Mouse (Mus musculus): ENCODE results near the gene Hmga2.

Hmga2 gene

GRCm38 (mm10) chr10:120446206-120446605, 30.1 kb downstream of the Hmga2 start:
- no peak for DNase-seq (ENCODE audit: low read depth, low spot score)
- no peaks in the 10 kb centered on the region for H3K27me3 ChIP-seq (ENCODE audit: control insufficient read depth, insufficient read depth, low read length, poor library complexity, severe bottlenecking)

GRCm38 (mm10) chr10:120444463-120445070, 31.7 kb downstream of the Hmga2 start:
- H3K36me3 ChIP-seq (ENCODE audit: control insufficient read depth, insufficient read depth, low read length, poor library complexity, severe bottlenecking) = no peaks in the 10 kb centered on the region
- H3K27me3 ChIP-seq (ENCODE audit: control insufficient read depth, insufficient read depth, low read length, poor library complexity, severe bottlenecking) = no peaks in the 10 kb centered on the region
- no peak for DNase-seq (ENCODE audit: low read depth, low spot score)

More at GRCm38 (mm10) chr10:120446206-120446605, 30.1 kb downstream of the Hmga2 start:
- H3K36me3 ChIP-seq (ENCODE audit: control insufficient read depth, insufficient read depth, low read length, poor library complexity, severe bottlenecking) = no peaks in the 10 kb centered on the region

- no peak for DNase-seq (ENCODE audit: low read depth, low spot score)
- H3K36me3 ChIP-seq (ENCODE audit: control insufficient read depth, insufficient read depth, low read length, poor library complexity, severe bottlenecking) = no peaks in the 10 kb centered on the region
- H3K27me3 ChIP-seq (ENCODE audit: control insufficient read depth, insufficient read depth, low read length, poor library complexity, severe bottlenecking) = no peaks in the 10 kb centered on the region
Measured at GRCm38 (mm10) chr10:120443757-120444311, 32.4 kb downstream of the Hmga2 start.

- DNase-seq (ENCODE audit: low read depth, low spot score) = no peak
- H3K36me3 ChIP-seq (ENCODE audit: control insufficient read depth, insufficient read depth, low read length, poor library complexity, severe bottlenecking) = no peaks in the 10 kb centered on the region
- no peaks in the 10 kb centered on the region for H3K27me3 ChIP-seq (ENCODE audit: control insufficient read depth, insufficient read depth, low read length, poor library complexity, severe bottlenecking)
Measured at GRCm38 (mm10) chr10:120441254-120441653, 35.0 kb downstream of the Hmga2 start.

- no peak for DNase-seq (ENCODE audit: low read depth, low spot score)
- Histone ChIP-seq H3K36me3 (ENCODE audit: control insufficient read depth, insufficient read depth, low read length, poor library complexity, severe bottlenecking) (no peaks in the 10 kb centered on the region), H3K27me3 (ENCODE audit: control insufficient read depth, insufficient read depth, low read length, poor library complexity, severe bottlenecking) (no peaks in the 10 kb centered on the region)
Measured at GRCm38 (mm10) chr10:120434433-120434832, 41.8 kb downstream of the Hmga2 start.

- H3K36me3 ChIP-seq (ENCODE audit: control insufficient read depth, insufficient read depth, low read length, poor library complexity, severe bottlenecking) = no peaks in the 10 kb centered on the region
- H3K27me3 ChIP-seq (ENCODE audit: control insufficient read depth, insufficient read depth, low read length, poor library complexity, severe bottlenecking) = no peaks in the 10 kb centered on the region
- DNase-seq (ENCODE audit: low read depth, low spot score) = no peak
Measured at GRCm38 (mm10) chr10:120433463-120433815, 42.8 kb downstream of the Hmga2 start.

GRCm38 (mm10) chr10:120432731-120433462, 43.4 kb downstream of the Hmga2 start:
- Histone ChIP-seq H3K36me3 (ENCODE audit: control insufficient read depth, insufficient read depth, low read length, poor library complexity, severe bottlenecking) (no peaks in the 10 kb centered on the region), H3K27me3 (ENCODE audit: control insufficient read depth, insufficient read depth, low read length, poor library complexity, severe bottlenecking) (no peaks in the 10 kb centered on the region)
- no peak for DNase-seq (ENCODE audit: low read depth, low spot score)

GRCm38 (mm10) chr10:120432081-120432480, 44.2 kb downstream of the Hmga2 start:
- no peak for DNase-seq (ENCODE audit: low read depth, low spot score)

GRCm38 (mm10) chr10:120431435-120431834, 44.8 kb downstream of the Hmga2 start:
- H3K27me3 ChIP-seq (ENCODE audit: control insufficient read depth, insufficient read depth, low read length, poor library complexity, severe bottlenecking) = no peaks in the 10 kb centered on the region
- no peak for DNase-seq (ENCODE audit: low read depth, low spot score)
- H3K36me3 ChIP-seq (ENCODE audit: control insufficient read depth, insufficient read depth, low read length, poor library complexity, severe bottlenecking) = no peaks in the 10 kb centered on the region

More at GRCm38 (mm10) chr10:120432081-120432480, 44.2 kb downstream of the Hmga2 start:
- Histone ChIP-seq H3K27me3 (ENCODE audit: control insufficient read depth, insufficient read depth, low read length, poor library complexity, severe bottlenecking) (no peaks in the 10 kb centered on the region), H3K36me3 (ENCODE audit: control insufficient read depth, insufficient read depth, low read length, poor library complexity, severe bottlenecking) (no peaks in the 10 kb centered on the region)

GRCm38 (mm10) chr10:120430422-120430821, 45.8 kb downstream of the Hmga2 start:
- Histone ChIP-seq H3K27me3 (ENCODE audit: control insufficient read depth, insufficient read depth, low read length, poor library complexity, severe bottlenecking) (no peaks in the 10 kb centered on the region), H3K36me3 (ENCODE audit: control insufficient read depth, insufficient read depth, low read length, poor library complexity, severe bottlenecking) (no peaks in the 10 kb centered on the region)
- DNase-seq (ENCODE audit: low read depth, low spot score) = no peak

- no peak for DNase-seq (ENCODE audit: low read depth, low spot score)
- H3K27me3 ChIP-seq (ENCODE audit: control insufficient read depth, insufficient read depth, low read length, poor library complexity, severe bottlenecking) = no peaks in the 10 kb centered on the region
- H3K36me3 ChIP-seq (ENCODE audit: control insufficient read depth, insufficient read depth, low read length, poor library complexity, severe bottlenecking) = no peaks in the 10 kb centered on the region
Measured at GRCm38 (mm10) chr10:120429758-120430259, 46.5 kb downstream of the Hmga2 start.

GRCm38 (mm10) chr10:120429199-120429551, 47.1 kb downstream of the Hmga2 start:
- Histone ChIP-seq H3K27me3 (ENCODE audit: control insufficient read depth, insufficient read depth, low read length, poor library complexity, severe bottlenecking) (no peaks in the 10 kb centered on the region), H3K36me3 (ENCODE audit: control insufficient read depth, insufficient read depth, low read length, poor library complexity, severe bottlenecking) (no peaks in the 10 kb centered on the region)
- DNase-seq (ENCODE audit: low read depth, low spot score) = no peak

GRCm38 (mm10) chr10:120428430-120429198, 47.7 kb downstream of the Hmga2 start:
- no peak for DNase-seq (ENCODE audit: low read depth, low spot score)
- H3K36me3 ChIP-seq (ENCODE audit: control insufficient read depth, insufficient read depth, low read length, poor library complexity, severe bottlenecking) = no peaks in the 10 kb centered on the region
- no peaks in the 10 kb centered on the region for H3K27me3 ChIP-seq (ENCODE audit: control insufficient read depth, insufficient read depth, low read length, poor library complexity, severe bottlenecking)

- no peaks in the 10 kb centered on the region for H3K27me3 ChIP-seq (ENCODE audit: control insufficient read depth, insufficient read depth, low read length, poor library complexity, severe bottlenecking)
- no peak for DNase-seq (ENCODE audit: low read depth, low spot score)
- no peaks in the 10 kb centered on the region for H3K36me3 ChIP-seq (ENCODE audit: control insufficient read depth, insufficient read depth, low read length, poor library complexity, severe bottlenecking)
Measured at GRCm38 (mm10) chr10:120426086-120426610, 50.1 kb downstream of the Hmga2 start.
